Mouse (Mus musculus): ENCODE measurements at regions not wholly inside any gene's neighbourhood (a gene's known extent, or its start where the extent isn't known, plus 50 kb on each side); places are given as distances from the start of the nearest gene placed in this dataset.

DNA sequence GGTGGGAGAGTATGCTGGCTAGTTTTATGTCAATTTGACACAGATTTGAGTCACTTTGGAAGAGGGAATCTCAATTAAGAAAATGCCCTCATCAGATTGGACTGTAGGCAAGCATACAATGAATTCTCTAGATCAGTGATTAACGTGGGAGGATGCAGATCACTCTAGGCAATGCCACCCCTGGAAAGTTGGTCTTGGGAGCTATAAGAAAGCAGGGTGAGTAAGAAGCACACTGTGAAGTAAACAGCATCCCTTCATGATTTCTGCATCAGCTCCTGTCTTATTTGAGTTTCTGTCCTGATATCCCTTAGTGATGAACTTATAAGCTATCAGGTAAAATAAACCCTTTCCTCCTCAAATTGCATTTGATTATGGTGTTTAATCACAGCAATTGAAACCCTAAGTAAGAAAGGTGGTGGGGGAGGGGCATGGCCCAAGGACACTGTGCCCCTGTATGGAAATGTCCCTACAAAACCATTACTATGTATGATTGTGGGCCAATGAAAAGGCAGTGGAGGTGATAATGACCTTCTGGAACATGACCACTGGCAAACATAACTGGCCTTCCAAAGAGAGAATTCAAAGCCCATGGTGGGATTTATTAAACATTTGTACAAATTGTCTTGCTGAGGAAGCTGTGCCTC is 640.3 kb upstream of the Vstm2b start:
- no peak for DNase-seq (ENCODE audit: low spot score)

DNA sequence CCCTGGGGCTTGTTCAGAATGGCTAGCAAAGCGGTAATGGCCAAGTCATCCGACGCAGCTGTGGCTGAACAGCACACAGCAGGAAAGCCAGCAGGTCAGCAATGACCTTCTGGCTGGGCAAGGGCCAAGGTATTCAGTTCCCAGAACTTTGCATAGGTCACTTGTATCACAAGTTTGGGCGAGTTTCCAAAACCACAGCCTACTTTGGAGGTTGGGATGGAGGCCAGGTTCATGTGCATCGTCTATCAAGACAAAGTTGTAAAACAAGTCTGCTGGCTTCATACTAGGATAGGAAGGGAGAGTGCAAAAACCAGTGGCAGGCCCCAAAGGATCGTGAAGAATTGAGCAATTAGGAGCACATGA is 639.8 kb upstream of the Vstm2b start:
- no peak for DNase-seq (ENCODE audit: low spot score)

DNA sequence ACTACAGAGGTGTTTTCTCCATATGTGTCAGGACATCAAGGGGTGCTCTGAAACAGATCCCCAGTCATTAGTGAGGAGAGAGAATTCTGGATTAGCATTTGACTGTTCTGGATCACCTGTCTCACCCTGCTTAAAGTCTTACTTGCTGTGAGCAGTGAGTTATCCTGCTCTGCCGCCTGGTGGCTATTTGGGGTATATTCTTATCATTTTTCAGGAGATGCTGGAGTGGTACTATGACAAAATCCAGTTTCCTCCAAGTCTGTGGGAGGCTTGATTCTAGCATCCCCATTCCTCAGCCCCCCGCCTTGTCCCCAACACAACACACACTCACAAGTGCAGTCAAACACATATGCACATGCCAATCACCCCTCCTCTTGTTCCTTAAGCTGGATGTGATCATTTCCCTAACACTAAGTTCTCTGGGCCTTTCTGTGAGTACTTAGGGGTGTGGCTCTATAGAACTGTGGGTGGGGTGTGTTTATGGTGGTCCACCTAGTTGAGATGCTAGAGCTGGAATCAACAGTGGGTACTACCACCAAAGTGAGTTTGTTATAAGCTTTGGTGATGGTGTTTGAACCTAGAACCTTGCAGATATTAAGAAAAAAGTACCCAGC is 624.6 kb upstream of the Vstm2b start:
- no peak for DNase-seq (ENCODE audit: low spot score)

DNA sequence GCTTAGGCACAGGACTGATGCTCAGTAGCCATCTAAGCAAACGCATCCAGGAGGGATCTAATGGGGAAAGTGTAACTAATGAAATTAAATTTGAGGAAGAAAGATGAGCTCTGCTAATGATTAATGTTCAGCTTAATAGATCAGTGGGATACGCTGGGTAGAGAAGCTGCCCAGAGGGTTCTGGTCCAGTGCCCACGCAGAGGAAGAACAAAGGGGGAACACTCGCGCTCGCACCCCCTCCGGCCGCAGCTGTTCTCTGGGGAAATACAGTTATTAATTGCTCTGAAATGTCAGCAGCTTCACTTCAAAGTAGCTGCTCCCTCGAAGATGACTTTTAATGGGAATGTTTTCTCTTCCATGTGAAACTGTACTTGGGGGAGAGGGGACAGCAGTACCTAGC is 623.0 kb upstream of the Vstm2b start:
- DNase-seq (ENCODE audit: low spot score), result no peak

DNA sequence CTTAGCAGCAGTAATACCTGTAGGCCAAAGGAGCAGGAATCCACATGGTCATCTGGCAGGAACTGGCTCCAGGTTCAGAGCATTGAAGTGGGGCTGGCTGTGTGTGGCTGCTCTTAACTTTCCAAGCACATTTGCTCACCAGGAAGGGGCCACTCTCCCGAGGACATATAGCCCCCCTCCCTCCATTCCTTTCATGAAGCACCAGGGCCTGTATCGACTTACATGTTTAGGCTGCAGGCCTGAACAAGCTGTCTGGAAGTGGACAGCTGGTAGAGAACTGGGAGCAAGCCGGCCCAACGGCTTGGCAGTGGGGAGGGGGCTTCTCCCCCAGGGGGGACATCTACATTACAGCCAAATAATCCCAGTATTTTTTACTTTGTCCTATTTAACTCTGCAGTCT is 622.5 kb upstream of the Vstm2b start:
- DNase-seq (ENCODE audit: low spot score), result no peak

DNA sequence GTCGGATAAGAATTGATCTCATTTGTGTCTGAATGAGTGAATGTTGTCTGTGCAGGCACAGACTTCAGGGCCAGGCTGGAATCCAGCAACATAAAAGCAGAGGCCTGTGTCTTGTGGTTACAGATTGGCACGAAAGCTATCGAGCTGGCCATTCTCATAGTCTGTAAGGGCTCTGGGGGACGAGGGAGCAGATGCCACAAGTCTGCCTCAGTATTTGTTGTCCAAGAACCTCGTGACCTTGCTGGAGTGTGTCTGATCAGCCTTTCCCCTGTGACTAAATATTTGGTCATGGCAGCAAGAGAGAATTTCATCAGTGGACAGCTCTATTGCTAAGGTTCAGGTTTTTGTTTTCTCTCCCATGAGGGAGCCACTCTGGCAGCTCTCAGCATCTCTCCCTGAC is 622.0 kb upstream of the Vstm2b start:
- DNase-seq (ENCODE audit: low spot score), result no peak

DNA sequence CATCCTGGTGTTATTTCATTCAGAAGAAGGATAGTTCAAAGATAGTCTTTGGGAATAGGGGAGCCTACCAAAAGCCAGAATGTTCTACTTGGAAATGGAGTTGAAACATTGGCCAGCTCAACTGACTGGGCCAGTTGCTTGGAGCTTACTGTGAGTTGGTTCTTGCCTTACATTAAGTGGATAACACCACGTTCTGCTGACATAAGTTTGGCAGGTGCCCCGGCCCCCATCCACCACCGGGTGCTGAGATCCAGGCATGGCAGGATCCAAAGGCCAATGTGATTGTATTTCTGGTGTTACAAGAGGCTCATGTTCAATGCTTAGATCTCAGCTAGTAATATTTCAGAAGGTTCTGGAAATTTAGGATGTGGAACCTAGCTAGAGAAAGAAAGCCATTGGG is 608.0 kb upstream of the Vstm2b start:
- DNase-seq (ENCODE audit: low spot score), result no peak

DNA sequence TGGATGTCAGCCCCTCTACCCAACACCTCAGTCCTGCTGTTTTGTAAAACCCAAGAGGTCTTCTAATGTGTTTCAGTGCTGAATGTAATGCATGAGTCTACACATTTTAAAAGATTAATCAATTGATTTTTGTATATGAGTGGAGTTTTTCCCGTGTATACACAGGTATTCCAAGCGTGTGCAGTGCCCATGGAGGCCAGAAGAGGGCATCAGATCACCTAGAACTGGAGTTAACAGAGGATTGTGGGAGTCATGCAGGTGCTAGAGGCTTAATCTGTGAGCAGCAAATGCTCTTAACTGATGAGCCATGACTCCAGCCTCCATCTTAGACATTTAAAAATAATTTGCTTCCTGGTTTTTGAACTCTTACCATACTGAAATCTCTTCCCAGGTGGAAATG is 587.6 kb upstream of the Vstm2b start:
- no peak for DNase-seq (ENCODE audit: low spot score)

DNA sequence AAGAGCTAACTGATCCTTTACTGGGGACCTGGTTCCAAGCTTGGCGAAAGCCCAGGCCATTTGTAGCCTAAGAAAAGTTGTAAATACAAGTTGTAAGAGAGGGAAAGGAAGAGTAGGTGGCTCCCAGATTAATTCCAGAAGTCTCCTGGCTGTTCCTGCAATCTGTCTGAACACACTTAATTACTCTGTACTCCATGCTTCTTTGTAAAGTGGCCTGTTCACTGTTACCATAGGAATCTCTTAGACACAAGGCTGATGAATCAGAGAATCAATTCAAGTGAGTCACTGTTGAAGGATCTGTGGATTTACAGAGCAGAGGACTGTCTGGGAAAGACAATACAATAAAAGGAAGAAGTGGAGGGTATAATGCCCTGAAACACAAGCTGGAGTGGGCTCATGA is 577.0 kb upstream of the Vstm2b start:
- DNase-seq (ENCODE audit: low spot score), result no peak

DNA sequence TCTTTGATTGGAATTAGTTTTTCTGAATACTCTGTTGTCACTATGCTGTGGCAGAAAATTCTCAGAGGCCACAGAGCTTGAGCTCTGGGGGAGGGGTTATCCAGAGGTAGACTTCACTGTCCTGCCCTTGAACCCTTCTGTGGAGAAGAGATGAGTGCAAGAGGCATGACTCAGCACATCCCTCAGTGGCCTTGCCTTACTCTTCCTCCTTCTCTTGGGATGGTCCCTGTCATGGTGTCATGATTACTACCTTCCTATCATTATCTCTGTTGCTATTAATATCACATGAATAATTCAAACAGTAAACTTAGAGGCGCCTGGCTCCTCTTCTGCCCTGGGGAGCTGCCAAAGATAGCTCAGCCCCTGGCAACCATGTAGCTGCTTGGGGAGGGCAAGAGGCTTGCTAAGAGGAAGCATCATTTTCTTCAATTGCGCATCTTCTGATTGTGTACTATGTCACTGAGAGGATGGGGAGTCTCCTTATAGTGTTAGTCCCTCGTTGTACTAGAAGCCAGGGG is 572.9 kb upstream of the Vstm2b start:
- DNase-seq (ENCODE audit: low spot score), result no peak

DNA sequence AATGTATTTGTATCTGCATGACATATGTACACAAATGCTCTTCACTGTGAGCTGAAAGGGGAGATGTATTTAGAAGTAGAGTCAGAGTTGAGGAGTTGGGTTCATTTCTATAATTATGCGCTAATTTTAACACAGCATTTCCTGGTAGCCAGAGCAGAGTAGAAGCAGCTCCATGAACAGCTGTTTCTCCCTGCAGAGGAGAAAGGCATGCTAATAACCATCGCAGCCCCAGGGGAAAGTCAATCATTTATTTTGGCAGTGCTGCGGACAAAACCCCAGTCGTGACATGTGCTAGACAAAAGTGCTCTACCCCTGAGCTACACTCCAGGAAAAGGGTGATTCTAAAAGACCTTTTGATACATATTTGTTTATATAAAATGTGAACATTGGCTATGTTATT is 565.7 kb upstream of the Vstm2b start:
- no peak for DNase-seq (ENCODE audit: low spot score)

DNA sequence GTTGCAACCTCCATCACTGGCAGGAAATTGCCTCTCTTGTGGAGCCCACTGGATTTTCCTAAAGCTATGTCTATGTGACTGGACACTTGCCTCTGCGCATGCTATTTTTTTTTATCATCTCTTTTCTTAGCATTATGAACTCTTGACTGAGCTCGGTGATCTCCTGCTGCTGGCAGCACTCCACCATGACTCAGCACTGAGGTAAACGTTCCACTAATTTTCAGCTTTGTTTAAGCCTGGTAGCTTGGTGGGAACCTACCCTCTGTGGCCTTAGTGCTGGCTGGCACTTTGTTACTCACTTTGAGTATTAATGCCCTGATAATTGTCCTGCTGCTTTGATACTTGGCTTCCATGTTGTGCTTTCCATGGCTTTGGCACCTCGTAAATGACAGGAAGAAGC is 545.8 kb upstream of the Vstm2b start:
- no peak for DNase-seq (ENCODE audit: low spot score)

DNA sequence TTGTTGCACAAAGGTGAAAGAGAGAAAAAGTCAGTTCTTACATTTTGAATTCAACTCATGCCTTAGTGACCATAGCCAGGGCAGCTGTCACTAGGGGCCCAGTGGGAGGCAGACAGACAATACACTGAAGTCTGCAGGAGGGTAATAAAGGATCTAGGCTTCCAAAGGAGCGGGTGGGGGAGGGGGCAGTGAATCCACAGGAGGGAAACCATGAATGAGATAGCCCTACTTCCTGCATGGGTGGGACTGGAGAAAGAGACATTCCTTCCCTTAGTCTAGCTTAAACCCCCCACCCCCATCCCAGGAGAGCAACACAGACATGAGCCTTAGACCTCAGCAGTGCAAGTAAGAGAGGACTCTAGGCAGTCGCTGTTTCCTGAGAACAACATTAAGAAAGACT is 535.4 kb upstream of the Vstm2b start:
- no peak for DNase-seq (ENCODE audit: low spot score)

DNA sequence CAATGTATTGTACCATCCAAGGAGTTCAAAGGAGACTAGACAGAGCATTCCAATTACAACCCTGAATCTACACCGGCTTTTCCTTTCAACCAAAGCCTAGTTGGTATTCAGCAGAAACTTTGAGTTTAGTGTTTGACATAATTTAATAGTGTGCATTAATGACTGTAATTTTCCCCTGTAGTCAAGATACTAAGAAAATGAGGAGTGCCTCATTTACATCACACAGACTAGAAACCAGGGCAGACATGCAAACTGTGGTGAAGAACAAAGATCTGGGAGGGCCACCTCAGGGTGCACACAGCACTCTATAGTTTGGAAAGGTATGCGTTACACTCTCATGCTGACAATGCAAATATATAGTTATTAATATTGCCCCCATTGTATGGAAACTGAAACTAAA is 525.4 kb upstream of the Vstm2b start:
- no peak for DNase-seq (ENCODE audit: low spot score)

DNA sequence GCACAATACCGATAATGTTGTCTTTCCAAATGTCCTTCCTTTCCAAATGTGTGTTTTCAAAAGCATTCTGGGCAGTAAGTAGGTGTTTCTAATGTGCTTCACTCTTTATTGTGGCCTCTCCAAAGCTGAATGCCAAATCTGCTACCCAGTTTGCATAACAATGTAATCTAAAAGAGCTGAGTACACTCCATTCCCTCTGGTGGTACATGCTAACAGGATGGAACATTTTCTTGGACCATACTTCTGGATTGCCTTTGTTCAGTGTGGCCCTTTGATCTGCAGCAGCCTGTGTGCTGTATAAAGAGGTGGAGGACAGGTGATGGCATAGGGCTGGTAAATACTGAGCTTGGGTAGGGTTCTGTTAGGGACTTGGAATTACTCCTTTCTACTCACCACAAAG is 520.3 kb upstream of the Vstm2b start:
- no peak for DNase-seq (ENCODE audit: low spot score)

DNA sequence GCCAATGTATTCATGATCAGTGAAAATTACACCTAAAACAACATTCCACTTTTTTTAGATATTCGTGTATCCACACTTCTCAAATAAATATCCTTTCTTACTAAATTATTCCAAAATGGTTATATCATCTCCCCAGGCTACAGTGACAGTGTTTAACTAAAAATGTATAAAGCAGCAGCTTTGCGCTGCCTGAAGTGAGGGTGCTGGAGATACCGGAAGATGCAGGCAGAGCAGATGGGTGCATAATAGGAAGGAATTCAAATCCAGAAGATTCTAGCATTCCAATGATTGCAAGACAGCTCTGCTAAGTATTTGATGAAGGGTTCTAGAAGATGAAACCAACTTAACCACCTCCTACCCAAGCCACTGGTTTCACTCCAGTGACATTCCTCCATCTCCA is 516.9 kb upstream of the Vstm2b start:
- no peak for DNase-seq (ENCODE audit: low spot score)

DNA sequence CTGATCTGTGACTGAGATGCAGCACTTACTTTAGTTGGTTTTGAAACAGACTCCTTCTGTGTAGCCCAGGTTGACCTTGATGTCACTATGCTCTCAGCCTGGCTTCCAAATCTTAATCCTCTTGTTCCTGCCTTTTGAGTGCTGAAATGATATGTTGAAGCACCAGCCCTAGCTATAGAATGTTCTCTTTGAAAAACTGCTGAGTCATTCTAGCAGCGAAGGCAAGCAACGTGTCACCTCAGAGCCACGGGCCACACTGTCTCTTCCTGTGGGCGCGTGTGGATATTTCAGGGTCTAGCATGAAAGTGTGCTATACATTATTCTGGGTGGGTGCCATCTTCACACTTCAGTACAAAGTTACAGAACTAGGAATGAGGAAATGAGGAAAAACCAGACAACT is 510.0 kb upstream of the Vstm2b start:
- DNase-seq (ENCODE audit: low spot score), result no peak

DNA sequence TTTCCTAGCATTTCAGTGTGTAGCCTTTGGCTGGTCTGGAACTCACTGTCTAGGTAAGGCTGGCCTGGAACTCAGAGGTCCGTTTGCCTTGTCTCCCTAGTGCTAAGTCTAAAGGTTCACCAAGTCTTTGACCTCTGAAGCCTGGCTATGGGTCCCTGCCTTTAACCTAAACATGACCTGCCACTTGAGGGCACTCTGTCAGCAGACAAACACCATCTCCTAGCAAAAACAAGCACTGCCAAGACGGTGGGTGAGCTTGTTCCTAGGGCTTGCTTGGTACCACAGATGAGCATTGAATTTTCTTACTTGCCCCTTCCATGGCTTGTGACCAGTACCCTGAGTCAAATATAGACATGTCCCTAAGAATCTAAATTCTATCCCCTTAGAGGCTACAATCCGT is 508.3 kb upstream of the Vstm2b start:
- no peak for DNase-seq (ENCODE audit: low spot score)

DNA sequence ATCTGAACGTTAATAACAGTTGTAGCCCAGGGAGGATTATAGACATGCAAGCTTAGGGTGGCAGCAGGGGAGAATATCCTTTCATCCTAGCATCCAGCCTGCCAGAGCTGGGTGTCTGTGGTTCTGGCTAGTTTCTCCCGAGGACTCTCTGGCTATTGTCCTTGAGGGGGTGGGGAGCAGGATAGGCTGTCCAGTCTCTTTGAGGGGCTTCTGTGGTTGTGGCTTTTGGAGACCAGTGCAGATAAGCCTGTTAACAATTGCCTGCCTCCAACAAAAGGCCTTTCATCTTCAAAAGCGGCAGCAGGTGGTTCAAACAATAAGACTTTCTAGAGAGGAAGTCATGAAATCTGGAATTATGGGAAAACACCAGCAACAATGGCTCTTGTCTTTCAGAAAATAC is 507.2 kb upstream of the Vstm2b start:
- no peak for DNase-seq (ENCODE audit: low spot score)

DNA sequence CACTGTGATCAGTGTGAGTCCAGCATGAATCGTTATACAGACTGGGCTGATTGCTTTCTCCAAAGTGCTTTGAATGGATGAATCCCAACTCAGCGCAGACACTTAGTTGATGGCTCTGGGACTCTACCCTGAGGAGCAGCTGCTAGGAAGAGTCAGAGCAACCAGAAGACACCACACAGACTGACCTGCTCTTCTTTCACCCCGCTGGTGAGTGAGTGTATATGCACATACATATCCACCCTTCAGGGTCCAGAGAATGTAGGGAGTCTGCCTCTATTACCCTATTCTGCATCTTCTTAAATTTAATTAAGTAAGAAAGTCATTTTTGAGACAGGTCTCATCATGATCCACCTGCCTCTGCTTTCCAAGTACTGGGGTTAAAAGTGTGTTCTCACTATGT is 506.5 kb upstream of the Vstm2b start:
- no peak for DNase-seq (ENCODE audit: low spot score)

DNA sequence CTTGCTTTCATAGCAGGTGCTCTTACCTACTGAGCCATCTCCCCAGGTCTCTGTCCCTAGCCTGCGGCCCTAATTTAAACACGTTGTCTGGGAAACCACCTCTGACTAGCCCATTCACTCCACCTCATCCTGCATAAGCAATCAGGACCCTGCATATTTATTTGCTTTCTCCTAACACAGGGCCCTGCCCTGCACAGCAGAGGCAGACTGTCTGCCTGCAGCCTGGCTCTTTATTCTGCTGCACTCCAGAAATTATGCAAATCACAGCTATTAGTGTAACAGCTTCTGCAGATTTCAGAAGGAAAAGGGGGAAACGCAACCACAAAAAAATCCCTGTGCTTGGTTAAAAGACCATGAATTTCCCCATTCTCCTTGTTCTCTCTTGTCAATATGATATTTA is 505.9 kb upstream of the Vstm2b start:
- DNase-seq (ENCODE audit: low spot score), result no peak

DNA sequence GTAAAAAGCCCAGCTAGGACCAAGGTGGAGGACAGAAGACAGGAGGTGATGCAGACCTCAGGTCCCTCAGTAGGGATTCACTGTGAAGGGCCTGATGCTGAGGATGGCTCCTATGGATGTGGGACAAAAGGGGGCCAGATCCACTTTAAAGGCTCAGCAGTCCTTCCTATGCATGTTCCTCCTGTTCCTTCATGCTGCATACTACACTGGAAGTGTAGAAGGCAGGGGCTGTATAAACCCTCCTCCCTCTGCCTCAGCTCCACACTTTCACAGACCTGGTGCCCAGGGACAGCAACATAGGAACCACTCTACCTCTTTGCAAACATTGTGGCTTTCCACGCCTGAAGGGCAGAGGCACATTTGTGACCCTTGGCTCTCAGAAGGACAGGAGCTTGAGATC is 505.4 kb upstream of the Vstm2b start:
- no peak for DNase-seq (ENCODE audit: low spot score)

DNA sequence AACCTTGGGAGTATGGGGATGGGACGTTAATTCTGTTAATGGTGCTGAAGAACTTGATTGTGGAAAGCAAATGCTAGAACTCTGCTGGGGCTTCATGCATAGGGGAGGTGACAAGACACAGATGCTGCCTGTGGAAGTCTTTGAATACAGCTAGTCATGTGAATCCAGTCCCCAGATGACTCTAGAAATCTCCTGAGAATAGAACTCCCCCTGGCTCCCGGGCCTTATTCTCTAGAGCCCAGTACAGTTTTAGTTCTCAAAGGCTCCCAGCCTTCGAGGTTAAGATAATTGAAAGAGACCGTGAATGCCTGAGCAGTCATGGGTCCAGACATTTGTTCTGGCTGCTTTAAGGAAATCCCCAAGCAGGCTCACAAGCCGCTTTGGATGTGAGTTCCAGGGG is 499.9 kb upstream of the Vstm2b start:
- DNase-seq (ENCODE audit: low spot score), result no peak

DNA sequence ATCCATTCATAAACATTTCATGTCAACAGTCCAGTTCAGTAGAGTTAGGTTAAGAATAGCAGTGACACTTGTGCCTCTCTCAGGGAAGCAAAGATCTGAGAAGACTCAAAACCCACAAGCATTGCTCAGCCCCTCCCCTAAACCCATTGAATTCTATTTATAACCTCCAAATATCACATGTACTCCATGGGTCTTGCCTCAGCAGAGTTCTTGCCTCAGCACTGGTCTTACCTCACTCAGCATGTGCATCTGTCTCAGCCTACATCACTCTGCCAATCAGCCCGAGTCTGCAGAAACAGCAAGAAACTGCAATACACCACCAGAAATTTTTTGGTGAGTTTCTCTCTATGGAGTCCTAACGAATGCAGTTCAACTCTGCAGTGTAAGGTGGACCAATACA is 478.8 kb upstream of the Vstm2b start:
- DNase-seq (ENCODE audit: low spot score), result no peak
